Mouse (Mus musculus) G1E-ER4 (cell line): ENCODE data around the gene Ccdc190. TPM values are rescaled to one million over a fixed set of nuclear protein-coding genes. Genes with fewer than 3 reads are reported as not detected.

Experiments used
- GATA1 ChIP-seq: IDR thresholded peaks from one replicate; pipeline ENCODE4 v1.8.0; 2012; ENCODE audit warnings: low read length, inconsistent platforms
- polyA plus RNA-seq: library from polyadenylated mRNA; stranded (reverse); fragments of >175 nt; gene quantifications from 2 replicates; pipeline ENCODE4 v1.2.3, GENCODE M21; 2012

Gene Ccdc190
- polyA plus RNA-seq, 1 experiment: not detected

- no peak for TF ChIP-seq GATA1
These were observed 40.5 kb downstream of the Ccdc190 start, which contains the start of gene Hsd17b7 for GRCm38 (mm10) chr1:169968792-169969515. Gene Hsd17b7, minus strand, starts transcription at chr1:169969241.

GRCm38 (mm10) chr1:169969516-169969886, 41.1 kb downstream of the Ccdc190 start:
- TF ChIP-seq GATA1: no peak

- TF ChIP-seq GATA1: no peak
These were observed 42.5 kb downstream of the Ccdc190 start for GRCm38 (mm10) chr1:169970936-169971335.

- TF ChIP-seq GATA1: no peak
These were observed 43.5 kb downstream of the Ccdc190 start for GRCm38 (mm10) chr1:169971998-169972397.

- TF ChIP-seq GATA1: no peak
These were observed 49.2 kb downstream of the Ccdc190 start for GRCm38 (mm10) chr1:169977621-169978020.

Other genes with a start within 250 kb of the Ccdc190 start
- gene Rgs4, start 181.0 kb upstream of the Ccdc190 start, polyA plus RNA-seq: not detected in 2 replicates
- gene Hsd17b7, start 40.6 kb downstream of the Ccdc190 start, polyA plus RNA-seq: 0.90 and 8.9 TPM in 2 replicates
- gene Ddr2, start 182.1 kb downstream of the Ccdc190 start, polyA plus RNA-seq: not detected in 2 replicates
- 19.0 and 33.2 TPM in 2 replicates for gene Uap1, start 246.3 kb downstream of the Ccdc190 start, polyA plus RNA-seq